Mouse (Mus musculus): ENCODE data around the gene Blvra.

DNA sequence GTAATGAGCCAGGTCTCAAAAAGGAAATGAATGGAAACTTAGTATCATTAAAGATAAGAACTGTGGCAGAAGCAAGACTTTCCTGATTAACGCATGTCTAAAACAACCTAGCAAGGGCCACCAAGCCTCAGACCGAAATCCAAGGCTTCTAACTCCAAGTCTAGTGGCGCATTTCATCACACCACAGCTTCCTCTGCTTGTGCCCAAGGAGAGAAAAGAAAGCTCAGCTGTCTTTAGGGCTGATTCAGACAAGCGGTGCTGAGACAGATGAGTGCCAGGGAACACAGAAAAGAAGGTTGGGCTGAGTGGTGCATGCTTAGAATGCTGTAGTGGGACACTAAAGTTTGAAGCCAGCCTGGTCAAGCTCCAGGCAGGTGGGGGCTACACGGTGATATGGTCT, 58.5 kb downstream of the Blvra start:
- TF ChIP-seq CTCF (IDR thresholded peaks at IDR 0.05; ENCODE audit: low read depth) (no peak), EP300 (optimal IDR thresholded peaks at IDR 0.05) (no peak)

Data from stomach, postnatal 0 days (tissue).